Mouse (Mus musculus) intestine, embryonic 15.5 days (tissue): ENCODE results near the gene Ethe1. TPM values are rescaled to one million over a fixed set of nuclear protein-coding genes. Genes with fewer than 3 reads are reported as not detected.
"Not testable (repeated sequence)": the region's sequence is repeated elsewhere in the genome, so short reads cannot be mapped to it uniquely, and the experiment has no call there.

Experiments used
- ATAC-seq: fragments of 200-750 bp; cut with Nextera tagmentation; 2 replicates; pipeline ENCODE4 v1.8.0; 2017; ENCODE audit warnings: moderate TSS enrichment, moderate library complexity
- H3K27ac ChIP-seq: fragments of 300-500 bp; sonication (generic); 2 replicates; pipeline ENCODE4 v1.5.1; 2015; ENCODE audit warnings: mild to moderate bottlenecking, inconsistent platforms
- H3K27me3 ChIP-seq: fragments of 300-500 bp; sonication (generic); replicated peaks from 2 replicates; pipeline ENCODE4 v1.6.1; 2015; ENCODE audit warnings: inconsistent platforms
- H3K36me3 ChIP-seq: fragments of 300-500 bp; sonication (generic); 2 replicates; pipeline ENCODE4 v1.6.1; 2015; ENCODE audit warnings: inconsistent platforms
- H3K4me1 ChIP-seq: fragments of 300-500 bp; sonication (generic); replicated peaks from 2 replicates; pipeline ENCODE4 v1.6.1; 2015; ENCODE audit warnings: inconsistent platforms
- H3K4me2 ChIP-seq: fragments of 300-500 bp; sonication (generic); replicated peaks from 2 replicates; pipeline ENCODE4 v1.6.1; 2015; ENCODE audit warnings: mild to moderate bottlenecking, inconsistent platforms
- H3K4me3 ChIP-seq: fragments of 300-500 bp; sonication (generic); replicated peaks from 2 replicates; pipeline ENCODE4 v1.5.1; 2015; ENCODE audit warnings: inconsistent platforms
- H3K9ac ChIP-seq: fragments of 300-500 bp; sonication (generic); 2 replicates; pipeline ENCODE4 v1.6.1; 2015; ENCODE audit warnings: inconsistent platforms
- H3K9me3 ChIP-seq: fragments of 300-500 bp; sonication (generic); 2 replicates; pipeline ENCODE4 v1.6.1; 2016; ENCODE audit warnings: inconsistent platforms
- WGBS: fragments of 180-500 bp; shearing (Covaris S2); methylation state at CpG from one replicate; pipeline ENCODE4 v1.1.7; 2015; 5-methylcytosine and 5-hydroxymethylcytosine counted together
- polyA plus RNA-seq: library from polyadenylated mRNA; unstranded; fragments of >200 nt; fragmentation: Nextera tagmentation; extraction: Ambion mirVana; gene quantifications from 2 replicates; pipeline ENCODE4 v1.2.1, GENCODE M21; 2015

Gene Ethe1
- polyA plus RNA-seq, 1 experiment from 2014 or later = 36.7 TPM

GRCm38 (mm10) chr7:24606046-24606445 is 18.7 kb downstream of the Ethe1 start:
- H3K36me3 ChIP-seq = 0 out of 2 replicates have a peak, but pooled peaks cover 3% of the 10 kb centered on the region
- H3K9me3 ChIP-seq = no peaks in the 10 kb centered on the region
- ATAC-seq = no peak
- H3K4me3 ChIP-seq = no peak overlapping the region
- no peak overlapping the region for H3K9ac ChIP-seq
- H3K27ac ChIP-seq = no peak overlapping the region
- WGBS = 80% methylated on average over 7 of the region's 7 CpGs
- peaks cover 5% of the 10 kb centered on the region for H3K27me3 ChIP-seq
- H3K4me2 ChIP-seq = no peak overlapping the region
- H3K4me1 ChIP-seq = peaks cover 10% of the 10 kb centered on the region

GRCm38 (mm10) chr7:24608017-24608416 is 20.7 kb downstream of the Ethe1 start:
- H3K27ac ChIP-seq = no peak overlapping the region
- H3K4me2 ChIP-seq = 0 out of 2 replicates have a peak overlapping the region, but pooled peaks have one; percentile 14
- WGBS = 52% methylated on average over 6 of the region's 6 CpGs
- no peak overlapping the region for H3K9ac ChIP-seq
- no peaks in the 10 kb centered on the region for H3K9me3 ChIP-seq
- ATAC-seq = peak; percentile 70
- H3K4me3 ChIP-seq = no peak overlapping the region
- H3K27me3 ChIP-seq = peaks cover 16% of the 10 kb centered on the region
- H3K36me3 ChIP-seq = 0 out of 2 replicates have a peak, but pooled peaks cover 3% of the 10 kb centered on the region
- peaks cover 18% of the 10 kb centered on the region for H3K4me1 ChIP-seq

- H3K4me3 ChIP-seq = no peak overlapping the region
- 0 out of 2 replicates have a peak, but pooled peaks cover 3% of the 10 kb centered on the region for H3K36me3 ChIP-seq
- no peak for ATAC-seq
- H3K4me1 ChIP-seq = peaks cover 18% of the 10 kb centered on the region
- peaks cover 19% of the 10 kb centered on the region for H3K27me3 ChIP-seq
- no peaks in the 10 kb centered on the region for H3K9me3 ChIP-seq
- no peak overlapping the region for H3K27ac ChIP-seq
- 0 out of 2 replicates have a peak overlapping the region, but pooled peaks have one; percentile 14 for H3K4me2 ChIP-seq
- no peak overlapping the region for H3K9ac ChIP-seq
- 79% methylated on average over 8 of the region's 8 CpGs for WGBS
Measured at GRCm38 (mm10) chr7:24608561-24608960, 21.2 kb downstream of the Ethe1 start.

GRCm38 (mm10) chr7:24610144-24610878 is 23.0 kb downstream of the Ethe1 start, which contains the start of gene Phldb3:
TSS of gene Phldb3 (plus strand) at chr7:24610763.
- H3K4me2 ChIP-seq = peak within 1 kb of the TSS; percentile 82
- peak within 1 kb of the TSS; percentile 84 for H3K27ac ChIP-seq
- peak within 1 kb of the TSS; percentile 57 for H3K4me3 ChIP-seq
- 3% methylated on average over 23 of the region's 27 CpGs for WGBS
- ATAC-seq = peak; percentile 75
- H3K27me3 ChIP-seq = peaks cover 19% of the 10 kb centered on the region
- H3K9ac ChIP-seq = peak within 1 kb of the TSS; percentile 53
- peaks cover 18% of the 10 kb centered on the region for H3K4me1 ChIP-seq
- H3K9me3 ChIP-seq = no peaks in the 10 kb centered on the region
- no peaks in the 10 kb centered on the region for H3K36me3 ChIP-seq

GRCm38 (mm10) chr7:24610879-24611494 is 23.6 kb downstream of the Ethe1 start:
- H3K27ac ChIP-seq = peak overlapping the region; percentile 84
- peak overlapping the region; percentile 82 for H3K4me2 ChIP-seq
- H3K9ac ChIP-seq = peak overlapping the region; percentile 53
- H3K4me1 ChIP-seq = peaks cover 18% of the 10 kb centered on the region
- peaks cover 19% of the 10 kb centered on the region for H3K27me3 ChIP-seq
- H3K36me3 ChIP-seq = no peaks in the 10 kb centered on the region
- peak; percentile 78 for ATAC-seq
- WGBS = under 1% methylated on average over 36 of the region's 36 CpGs
- peak overlapping the region; percentile 57 for H3K4me3 ChIP-seq
- H3K9me3 ChIP-seq = no peaks in the 10 kb centered on the region

GRCm38 (mm10) chr7:24611709-24612108 is 24.4 kb downstream of the Ethe1 start:
- peaks cover 19% of the 10 kb centered on the region for H3K27me3 ChIP-seq
- ATAC-seq = no peak
- 17% methylated on average over 7 of the region's 7 CpGs for WGBS

GRCm38 (mm10) chr7:24612308-24612910 is 25.1 kb downstream of the Ethe1 start:
- H3K4me1 ChIP-seq = peaks cover 18% of the 10 kb centered on the region
- peak overlapping the region; percentile 82 for H3K4me2 ChIP-seq
- H3K9me3 ChIP-seq = no peaks in the 10 kb centered on the region
- WGBS = 7% methylated on average over 27 of the region's 27 CpGs
- H3K9ac ChIP-seq = no peak overlapping the region
- H3K4me3 ChIP-seq = peak overlapping the region; percentile 24
- no peak for ATAC-seq
- no peak overlapping the region for H3K27ac ChIP-seq
- H3K27me3 ChIP-seq = peaks cover 19% of the 10 kb centered on the region
- H3K36me3 ChIP-seq = no peaks in the 10 kb centered on the region

More at GRCm38 (mm10) chr7:24611709-24612108, 24.4 kb downstream of the Ethe1 start:
- Histone ChIP-seq H3K9ac (peak overlapping the region; percentile 53), H3K9me3 (no peaks in the 10 kb centered on the region), H3K4me2 (peak overlapping the region; percentile 82), H3K4me1 (peaks cover 18% of the 10 kb centered on the region), H3K4me3 (peak overlapping the region; percentile 57), H3K36me3 (no peaks in the 10 kb centered on the region), H3K27ac (no peak overlapping the region)

GRCm38 (mm10) chr7:24614816-24615215 is 27.5 kb downstream of the Ethe1 start:
- Histone ChIP-seq H3K4me2 (no peak overlapping the region), H3K27me3 (peaks cover 19% of the 10 kb centered on the region), H3K4me3 (no peak overlapping the region), H3K4me1 (peaks cover 18% of the 10 kb centered on the region), H3K9ac (no peak overlapping the region), H3K27ac (no peak overlapping the region), H3K9me3 (no peaks in the 10 kb centered on the region), H3K36me3 (no peaks in the 10 kb centered on the region; the same call in 1 of the 2 replicates)
- no peak for ATAC-seq
- WGBS = 74% methylated on average over 13 of the region's 13 CpGs

GRCm38 (mm10) chr7:24617763-24618162 is 30.4 kb downstream of the Ethe1 start:
- no peak overlapping the region for H3K4me2 ChIP-seq
- 79% methylated on average over 8 of the region's 8 CpGs for WGBS
- H3K4me1 ChIP-seq = peaks cover 1% of the 10 kb centered on the region; the same call in 1 of the 2 replicates
- H3K27ac ChIP-seq = no peak overlapping the region
- no peak overlapping the region for H3K4me3 ChIP-seq
- H3K27me3 ChIP-seq = peaks cover 5% of the 10 kb centered on the region; the same call in 1 of the 2 replicates
- ATAC-seq = no peak
- H3K36me3 ChIP-seq = peaks cover 3% of the 10 kb centered on the region; the same call in 1 of the 2 replicates
- no peak overlapping the region for H3K9ac ChIP-seq
- no peaks in the 10 kb centered on the region for H3K9me3 ChIP-seq

- H3K9me3 ChIP-seq, H3K36me3 ChIP-seq, H3K27me3 ChIP-seq, H3K4me1 ChIP-seq, ATAC-seq, H3K9ac ChIP-seq, H3K4me2 ChIP-seq, H3K4me3 ChIP-seq, H3K27ac ChIP-seq: not testable (repeated sequence)
- WGBS = 86% methylated on average over 8 of the region's 8 CpGs
Measured at GRCm38 (mm10) chr7:24618374-24618773, 31.0 kb downstream of the Ethe1 start.

- Histone ChIP-seq H3K4me2 (no peak overlapping the region), H3K9me3 (no peaks in the 10 kb centered on the region), H3K36me3 (peaks cover 3% of the 10 kb centered on the region; the same call in 1 of the 2 replicates), H3K27ac (no peak overlapping the region), H3K27me3 (no peaks in the 10 kb centered on the region), H3K9ac (no peak overlapping the region), H3K4me1 (no peaks in the 10 kb centered on the region), H3K4me3 (no peak overlapping the region)
- whole genome bisulfite sequencing = 65% methylated on average over 13 of the region's 13 CpGs
- ATAC-seq = no peak
Measured at GRCm38 (mm10) chr7:24619671-24620397, 32.5 kb downstream of the Ethe1 start.
